Mouse (Mus musculus) small intestine, adult 2 months (tissue): ENCODE data around the gene Rapgef2.

Source experiments
- CTCF ChIP-seq: fragments of 200-500 bp; IDR thresholded peaks from 2 replicates; pipeline ENCODE4 v1.5.1; 2012; ENCODE audit warnings: low read depth, mild to moderate bottlenecking, control low read depth, inconsistent platforms, low read length, moderate library complexity, mixed read lengths; ENCODE audit not compliant: insufficient replicate concordance, insufficient read length; ENCODE audit errors: extremely low read depth
- POLR2A ChIP-seq: fragments of 200-500 bp; IDR thresholded peaks from 2 replicates; pipeline ENCODE4 v1.6.1; 2012; ENCODE audit warnings: low read depth, mild to moderate bottlenecking, control low read depth, inconsistent platforms, low read length, moderate library complexity

DNA sequence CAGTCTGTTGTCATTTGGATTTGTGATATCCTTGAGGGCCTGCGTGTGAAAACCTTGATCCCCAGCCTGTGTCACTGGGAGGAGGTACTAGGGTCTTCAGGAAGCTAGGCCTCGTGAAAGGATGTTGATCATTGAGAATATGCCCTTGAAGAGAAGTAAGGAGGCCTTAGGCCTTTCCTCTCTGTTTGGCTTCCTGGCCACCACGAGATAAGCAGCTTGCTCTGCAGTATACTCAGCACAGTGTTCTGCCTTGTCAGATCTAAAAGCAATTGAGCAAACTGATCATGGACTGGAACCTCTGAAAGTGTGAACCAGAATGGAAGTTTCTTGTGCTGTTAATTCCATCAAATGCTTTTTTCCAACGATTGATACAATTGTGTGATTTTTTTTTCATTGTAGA is 255.5 kb downstream of the Rapgef2 start:
- TF ChIP-seq CTCF: no peak
- TF ChIP-seq POLR2A: no peak
